Mouse (Mus musculus): ENCODE measurements at regions not wholly inside any gene's neighbourhood (a gene's known extent, or its start where the extent isn't known, plus 50 kb on each side); places are given as distances from the start of the nearest gene placed in this dataset.

DNA sequence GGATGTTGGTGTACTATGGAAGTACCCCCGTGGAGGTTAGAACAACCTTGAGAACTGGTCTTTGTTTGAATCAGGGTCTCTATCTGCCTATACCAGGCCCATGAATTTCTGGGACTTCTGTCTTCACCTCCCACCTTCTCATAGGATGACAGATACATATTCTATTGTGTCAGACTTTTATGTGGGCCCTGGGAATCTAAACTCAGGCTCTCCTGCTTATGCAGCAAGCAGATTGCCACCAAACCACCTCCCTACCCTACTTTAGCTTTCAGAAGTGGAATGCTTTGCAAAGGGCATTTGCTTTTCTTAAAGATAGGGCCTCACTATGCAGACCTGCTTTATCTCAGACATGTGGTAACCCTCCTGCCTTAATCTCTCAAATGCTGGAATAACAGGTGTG, 322.7 kb upstream of the Cxcr4 start:
- WGBS: 76% methylated on average over 1 of the region's 1 CpGs
- Histone ChIP-seq H3K27me3 (no peaks in the 10 kb centered on the region), H3K27ac (no peak overlapping the region), H3K4me1 (no peaks in the 10 kb centered on the region), H3K9me3 (no peaks in the 10 kb centered on the region), H3K4me3 (no peak overlapping the region), H3K36me3 (no peaks in the 10 kb centered on the region), H3K9ac (no peak overlapping the region), H3K4me2 (no peak overlapping the region)
- ATAC-seq (ENCODE audit: borderline replicate concordance, extremely low read depth, low FRiP score, low TSS enrichment): no peak

DNA sequence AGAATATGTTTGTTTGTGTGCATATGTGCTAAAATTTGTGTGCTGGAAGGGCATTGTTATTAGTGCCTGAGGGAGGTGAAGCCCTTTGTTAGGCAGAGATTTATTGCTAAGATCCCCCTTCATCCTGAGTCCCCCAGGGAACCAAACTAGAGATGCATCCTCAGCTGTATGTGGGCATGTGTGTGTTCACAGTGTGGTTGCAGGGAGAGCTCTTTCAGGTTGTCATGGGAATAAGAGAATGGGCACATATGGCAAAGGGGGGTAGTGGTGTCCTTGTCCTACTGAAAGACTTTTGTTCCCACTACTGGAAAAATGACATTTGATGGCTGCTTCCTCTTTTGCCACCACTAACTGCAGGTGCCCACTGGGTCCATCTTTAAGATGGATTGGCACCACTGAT, 320.4 kb upstream of the Cxcr4 start:
- Histone ChIP-seq H3K27ac (no peak overlapping the region), H3K36me3 (no peaks in the 10 kb centered on the region), H3K4me3 (no peak overlapping the region), H3K4me1 (no peaks in the 10 kb centered on the region), H3K9me3 (no peaks in the 10 kb centered on the region), H3K27me3 (no peaks in the 10 kb centered on the region), H3K4me2 (no peak overlapping the region), H3K9ac (no peak overlapping the region)
- no peak for ATAC-seq (ENCODE audit: borderline replicate concordance, extremely low read depth, low FRiP score, low TSS enrichment)

DNA sequence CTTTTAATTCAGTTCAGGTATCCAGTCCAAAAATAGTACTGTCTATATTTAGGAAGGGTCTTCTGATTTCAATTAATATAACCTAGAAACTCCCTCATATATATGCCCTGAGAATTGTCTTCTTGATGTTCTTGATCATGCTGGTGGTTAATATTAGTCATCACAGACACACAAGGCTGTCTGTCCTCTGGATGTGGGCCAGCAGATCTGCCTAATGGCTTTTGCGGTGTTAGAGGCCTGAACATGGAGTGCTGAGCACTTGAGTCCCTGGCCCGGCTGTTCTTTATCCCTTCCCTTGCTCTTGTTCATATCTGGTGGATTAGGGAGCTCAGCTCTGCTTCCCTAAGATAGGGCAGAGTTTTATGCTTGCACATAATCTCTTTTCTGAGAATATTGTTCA, 315.5 kb upstream of the Cxcr4 start:
- no peak overlapping the region for H3K9ac ChIP-seq
- ATAC-seq (ENCODE audit: borderline replicate concordance, extremely low read depth, low FRiP score, low TSS enrichment): no peak
- no peaks in the 10 kb centered on the region for H3K36me3 ChIP-seq
- no peak overlapping the region for H3K4me3 ChIP-seq
- no peak overlapping the region for H3K4me2 ChIP-seq
- H3K9me3 ChIP-seq: no peaks in the 10 kb centered on the region
- H3K4me1 ChIP-seq: no peaks in the 10 kb centered on the region
- 45% methylated on average over 2 of the region's 2 CpGs for WGBS
- H3K27me3 ChIP-seq: no peaks in the 10 kb centered on the region
- no peak overlapping the region for H3K27ac ChIP-seq

DNA sequence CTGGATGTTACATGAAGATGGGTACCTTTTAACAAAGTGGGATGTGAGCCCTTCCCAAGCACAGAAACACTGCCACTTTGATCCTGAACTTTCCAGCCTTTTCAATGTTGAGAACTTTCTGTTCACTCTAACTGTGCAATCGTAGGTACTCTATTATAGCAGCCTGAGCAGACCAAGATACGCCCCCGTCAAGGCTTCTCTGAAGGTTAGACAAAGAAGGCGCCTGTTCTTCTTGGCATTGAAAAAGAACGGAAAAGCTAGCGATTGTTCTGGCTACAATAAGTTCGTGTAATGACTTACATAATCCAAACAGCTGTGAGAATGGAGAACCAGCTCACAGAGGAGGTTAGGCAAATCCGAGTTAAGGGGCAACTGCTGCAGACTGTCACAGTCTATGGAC, 305.9 kb upstream of the Cxcr4 start:
- Histone ChIP-seq H3K4me2 (no peak overlapping the region), H3K36me3 (no peaks in the 10 kb centered on the region), H3K4me1 (no peaks in the 10 kb centered on the region), H3K4me3 (no peak overlapping the region), H3K9ac (no peak overlapping the region), H3K27me3 (no peaks in the 10 kb centered on the region), H3K9me3 (no peaks in the 10 kb centered on the region), H3K27ac (no peak overlapping the region)
- no peak for ATAC-seq (ENCODE audit: borderline replicate concordance, extremely low read depth, low FRiP score, low TSS enrichment)
- 71% methylated on average over 8 of the region's 8 CpGs for WGBS

DNA sequence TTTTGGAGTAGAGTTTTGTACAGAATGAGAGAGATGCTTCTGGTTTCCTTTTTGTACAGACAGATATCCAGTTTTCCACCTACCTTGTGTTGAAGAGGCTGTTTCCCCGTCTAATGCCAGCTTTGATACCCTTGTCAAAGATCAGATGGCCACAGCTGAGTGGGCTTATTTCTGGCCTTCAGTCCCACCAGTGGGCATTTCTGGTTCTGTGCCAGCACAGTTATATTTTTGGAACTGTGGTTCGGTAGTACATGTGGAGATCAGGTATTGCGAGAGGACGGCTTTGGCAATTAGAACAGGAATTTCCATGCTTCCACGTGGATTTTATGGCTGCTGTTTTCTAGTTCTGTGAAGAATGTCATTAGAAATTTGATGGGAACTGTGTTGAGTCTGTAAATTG, 302.5 kb upstream of the Cxcr4 start:
- H3K4me1 ChIP-seq: no peaks in the 10 kb centered on the region
- ATAC-seq (ENCODE audit: borderline replicate concordance, extremely low read depth, low FRiP score, low TSS enrichment): no peak
- H3K27me3 ChIP-seq: no peaks in the 10 kb centered on the region
- no peak overlapping the region for H3K4me2 ChIP-seq
- WGBS: 82% methylated on average over 5 of the region's 5 CpGs
- no peak overlapping the region for H3K9ac ChIP-seq
- H3K4me3 ChIP-seq: no peak overlapping the region
- H3K9me3 ChIP-seq: no peaks in the 10 kb centered on the region
- H3K27ac ChIP-seq: no peak overlapping the region
- no peaks in the 10 kb centered on the region for H3K36me3 ChIP-seq

DNA sequence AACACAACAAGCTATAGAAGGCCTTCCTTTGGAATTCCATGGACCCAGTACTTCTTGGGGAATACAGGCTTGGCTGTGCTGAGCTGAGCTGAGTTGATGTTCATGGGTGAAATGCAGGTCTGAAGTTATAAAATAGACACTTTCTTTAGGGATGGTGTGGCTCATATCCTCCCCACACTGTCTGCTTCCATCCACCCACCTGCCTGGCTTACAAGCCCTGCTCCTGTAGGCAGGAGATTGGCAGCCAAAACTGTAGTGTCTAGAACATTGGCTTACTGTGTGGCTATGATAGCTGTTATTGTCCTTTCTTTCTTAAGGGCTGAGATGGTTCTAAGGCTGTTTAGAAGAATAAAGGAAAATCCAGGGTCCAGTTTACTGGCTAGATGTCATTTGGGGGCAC, 286.2 kb upstream of the Cxcr4 start:
- Histone ChIP-seq H3K9me3 (no peaks in the 10 kb centered on the region), H3K36me3 (no peaks in the 10 kb centered on the region), H3K4me3 (no peak overlapping the region), H3K4me1 (no peaks in the 10 kb centered on the region), H3K4me2 (no peak overlapping the region), H3K9ac (no peak overlapping the region), H3K27me3 (no peaks in the 10 kb centered on the region), H3K27ac (no peak overlapping the region)
- no peak for ATAC-seq (ENCODE audit: borderline replicate concordance, extremely low read depth, low FRiP score, low TSS enrichment)

DNA sequence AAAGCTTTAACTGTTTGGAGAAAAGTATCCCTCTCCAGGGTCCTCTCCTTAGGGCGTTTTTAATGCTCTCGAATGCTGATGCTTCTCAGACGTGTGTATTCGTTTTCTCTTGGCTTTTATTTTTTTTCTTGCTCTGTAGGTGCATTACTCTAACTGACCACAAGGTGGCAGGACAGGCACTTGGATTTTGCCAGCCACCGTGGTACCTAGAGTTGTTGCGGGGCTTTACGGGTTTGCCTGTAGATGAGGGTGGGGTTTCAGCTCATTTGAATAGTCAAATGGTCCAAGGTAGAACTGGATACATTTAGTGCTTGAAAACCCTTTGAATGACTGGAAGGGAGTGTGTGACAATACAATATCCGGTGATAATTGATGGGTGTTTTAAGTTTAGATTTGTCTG, 283.2 kb upstream of the Cxcr4 start:
- Histone ChIP-seq H3K9me3 (no peaks in the 10 kb centered on the region), H3K36me3 (no peaks in the 10 kb centered on the region), H3K9ac (no peak overlapping the region), H3K27ac (no peak overlapping the region), H3K4me3 (no peak overlapping the region), H3K27me3 (no peaks in the 10 kb centered on the region), H3K4me2 (no peak overlapping the region), H3K4me1 (no peaks in the 10 kb centered on the region)
- 7% methylated on average over 8 of the region's 8 CpGs for WGBS
- ATAC-seq (ENCODE audit: borderline replicate concordance, extremely low read depth, low FRiP score, low TSS enrichment): no peak; the same call in 1 of the 2 replicates

DNA sequence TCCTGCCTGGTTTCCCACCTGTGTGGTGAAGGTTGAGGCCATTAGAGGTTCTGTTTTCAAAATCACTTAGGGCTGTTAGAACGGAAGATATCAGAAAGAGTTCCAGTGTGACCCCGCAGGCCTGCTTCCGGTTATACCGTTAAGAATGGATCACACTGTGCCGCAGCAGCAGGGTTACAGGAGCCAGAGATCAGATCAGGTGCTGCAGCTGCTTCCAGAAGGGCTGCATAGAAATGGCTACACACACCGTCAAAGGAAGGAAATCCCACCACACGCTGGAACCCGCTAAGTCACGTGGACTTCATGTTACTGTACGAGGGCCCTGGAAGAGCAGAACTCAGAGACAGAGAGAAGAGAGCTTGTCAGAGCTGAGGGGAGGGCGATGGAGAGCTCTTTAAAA, 282.1 kb upstream of the Cxcr4 start:
- Histone ChIP-seq H3K4me3 (no peak overlapping the region), H3K9ac (no peak overlapping the region), H3K4me2 (no peak overlapping the region), H3K27me3 (no peaks in the 10 kb centered on the region), H3K36me3 (no peaks in the 10 kb centered on the region), H3K9me3 (no peaks in the 10 kb centered on the region), H3K27ac (no peak overlapping the region), H3K4me1 (no peaks in the 10 kb centered on the region)
- no peak for ATAC-seq (ENCODE audit: borderline replicate concordance, extremely low read depth, low FRiP score, low TSS enrichment)
- WGBS: 76% methylated on average over 11 of the region's 11 CpGs

DNA sequence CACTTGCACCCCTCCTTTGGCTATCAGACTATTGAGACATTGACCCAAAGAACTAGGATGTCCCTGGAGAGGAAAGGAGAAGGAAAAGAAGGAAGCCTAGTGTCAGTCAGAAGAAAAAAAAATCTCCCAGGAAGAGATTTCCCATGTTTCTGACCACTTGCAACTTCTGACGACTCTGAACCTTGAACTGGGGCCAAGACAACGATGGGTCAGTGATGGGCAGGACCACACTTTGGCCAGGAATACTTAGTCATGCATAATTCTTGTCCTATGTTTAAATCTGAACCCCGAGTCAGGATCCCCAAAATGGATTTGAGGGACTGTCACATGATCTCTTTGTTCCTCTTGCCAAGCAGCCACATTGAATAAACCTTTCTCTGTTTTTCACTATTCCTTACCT, 276.7 kb upstream of the Cxcr4 start:
- no peaks in the 10 kb centered on the region for H3K27me3 ChIP-seq
- no peak overlapping the region for H3K4me3 ChIP-seq
- H3K9ac ChIP-seq: no peak overlapping the region
- ATAC-seq (ENCODE audit: borderline replicate concordance, extremely low read depth, low FRiP score, low TSS enrichment): no peak
- 58% methylated on average over 3 of the region's 3 CpGs for WGBS
- no peak overlapping the region for H3K4me2 ChIP-seq
- H3K36me3 ChIP-seq: no peaks in the 10 kb centered on the region
- H3K4me1 ChIP-seq: no peaks in the 10 kb centered on the region
- H3K27ac ChIP-seq: no peak overlapping the region
- H3K9me3 ChIP-seq: no peaks in the 10 kb centered on the region

DNA sequence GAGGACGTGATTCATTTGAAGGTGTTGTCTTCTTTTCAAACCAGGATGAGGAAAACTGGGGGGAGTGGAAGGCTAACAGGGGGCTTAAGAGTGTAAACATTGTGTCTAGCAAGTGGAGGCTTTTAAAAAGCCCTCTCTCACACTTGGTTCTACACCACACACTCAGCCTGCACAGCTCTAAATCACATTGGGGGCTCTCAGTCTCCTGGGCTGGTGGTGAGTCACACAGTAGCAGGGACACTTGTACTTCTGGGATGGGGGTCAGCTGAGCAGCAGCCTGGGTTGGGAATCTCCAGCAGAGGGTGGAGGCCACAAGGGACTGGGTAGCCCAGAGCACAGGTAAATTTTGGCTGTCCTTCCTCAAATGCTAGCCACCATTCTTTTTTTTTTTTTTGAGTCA, 268.4 kb upstream of the Cxcr4 start:
- ATAC-seq (ENCODE audit: borderline replicate concordance, extremely low read depth, low FRiP score, low TSS enrichment): no peak
- H3K27ac ChIP-seq: no peak overlapping the region
- no peak overlapping the region for H3K4me2 ChIP-seq
- H3K9me3 ChIP-seq: no peaks in the 10 kb centered on the region
- H3K36me3 ChIP-seq: no peaks in the 10 kb centered on the region
- no peaks in the 10 kb centered on the region for H3K4me1 ChIP-seq
- H3K27me3 ChIP-seq: no peaks in the 10 kb centered on the region
- H3K9ac ChIP-seq: no peak overlapping the region
- H3K4me3 ChIP-seq: no peak overlapping the region
- WGBS: 26% methylated on average over 1 of the region's 1 CpGs

DNA sequence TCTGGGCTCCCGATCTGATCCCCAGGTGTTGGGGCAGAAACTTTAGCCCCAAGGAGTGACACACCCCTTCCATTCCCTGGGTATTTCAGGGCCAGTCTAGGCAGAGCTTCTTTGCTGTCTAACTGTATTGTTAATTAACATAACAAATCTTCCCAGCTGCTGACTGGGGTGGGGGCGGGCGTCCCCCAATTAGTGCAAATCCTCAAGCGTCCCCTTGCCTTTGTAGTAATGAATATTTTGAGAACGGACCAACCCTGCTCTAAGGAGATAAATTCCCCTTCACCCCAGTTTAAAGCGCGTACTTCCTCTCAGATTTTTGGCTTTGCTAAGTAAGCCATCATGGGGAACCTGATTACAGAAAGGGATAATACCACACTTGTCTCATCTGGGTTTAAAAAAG, 268.0 kb upstream of the Cxcr4 start:
- H3K36me3 ChIP-seq: no peaks in the 10 kb centered on the region
- H3K9ac ChIP-seq: no peak overlapping the region
- ATAC-seq (ENCODE audit: borderline replicate concordance, extremely low read depth, low FRiP score, low TSS enrichment): no peak
- H3K9me3 ChIP-seq: no peaks in the 10 kb centered on the region
- no peak overlapping the region for H3K4me3 ChIP-seq
- no peaks in the 10 kb centered on the region for H3K4me1 ChIP-seq
- H3K27ac ChIP-seq: no peak overlapping the region
- H3K4me2 ChIP-seq: no peak overlapping the region
- 39% methylated on average over 7 of the region's 7 CpGs for WGBS
- H3K27me3 ChIP-seq: no peaks in the 10 kb centered on the region

DNA sequence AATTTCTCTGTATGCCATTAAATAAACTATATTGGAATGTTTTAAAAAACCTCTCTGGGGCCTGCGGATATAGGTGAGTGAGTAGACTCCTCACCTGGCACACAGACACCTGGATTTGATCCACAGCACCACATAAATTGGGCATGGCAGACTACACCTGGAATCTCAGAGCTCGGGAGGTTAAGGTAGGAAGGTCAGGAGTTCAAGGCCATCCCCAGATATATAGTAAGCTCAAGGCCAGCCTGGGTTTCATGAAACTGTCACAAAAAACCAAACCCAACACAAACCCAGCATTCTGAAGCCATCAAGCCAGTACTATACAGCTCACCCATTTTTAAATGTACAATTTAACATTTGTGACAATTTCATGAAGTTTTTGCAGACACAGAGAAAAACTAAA, 266.6 kb upstream of the Cxcr4 start:
- no peak for ATAC-seq (ENCODE audit: borderline replicate concordance, extremely low read depth, low FRiP score, low TSS enrichment)
- Histone ChIP-seq H3K9ac (no peak overlapping the region), H3K27me3 (no peaks in the 10 kb centered on the region), H3K9me3 (no peaks in the 10 kb centered on the region), H3K4me2 (no peak overlapping the region), H3K36me3 (no peaks in the 10 kb centered on the region), H3K4me1 (no peaks in the 10 kb centered on the region), H3K27ac (no peak overlapping the region), H3K4me3 (no peak overlapping the region)
- WGBS: 68% methylated on average over 2 of the region's 2 CpGs

DNA sequence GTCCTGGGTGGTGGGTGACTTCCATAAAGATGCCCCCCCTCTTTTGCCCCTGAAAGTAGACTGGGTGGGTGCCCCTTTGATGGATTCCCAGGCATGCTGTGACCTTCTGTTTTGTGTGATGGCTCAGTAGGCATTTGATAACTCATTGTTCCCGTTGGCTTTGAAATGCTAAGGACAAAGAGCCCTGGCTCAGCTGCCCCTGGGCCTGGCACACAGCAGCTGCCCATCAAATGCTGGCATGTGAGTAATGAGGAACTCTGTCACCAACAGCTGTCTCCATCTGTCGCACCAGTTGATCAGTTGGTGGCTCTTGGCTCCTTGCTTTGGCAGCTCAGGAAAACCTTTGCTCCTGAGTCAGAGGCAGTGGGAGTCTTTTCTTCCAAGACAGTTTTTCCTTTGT, 264.8 kb upstream of the Cxcr4 start:
- H3K9ac ChIP-seq: no peak overlapping the region
- no peaks in the 10 kb centered on the region for H3K9me3 ChIP-seq
- H3K4me3 ChIP-seq: no peak overlapping the region
- H3K36me3 ChIP-seq: no peaks in the 10 kb centered on the region
- no peak overlapping the region for H3K4me2 ChIP-seq
- no peak for ATAC-seq (ENCODE audit: borderline replicate concordance, extremely low read depth, low FRiP score, low TSS enrichment)
- H3K4me1 ChIP-seq: no peaks in the 10 kb centered on the region
- no peaks in the 10 kb centered on the region for H3K27me3 ChIP-seq
- H3K27ac ChIP-seq: no peak overlapping the region
- WGBS: 61% methylated on average over 2 of the region's 2 CpGs

Measured in lung, embryonic 15.5 days (tissue).